Mouse (Mus musculus) forebrain, postnatal 0 days (tissue): ENCODE measurements at regions not wholly inside any gene's neighbourhood (a gene's known extent, or its start where the extent isn't known, plus 50 kb on each side); places are given as distances from the start of the nearest gene placed in this dataset.

Experiments
- ATAC-seq: fragments of 200-750 bp; cut with Nextera tagmentation; 2 replicates; pipeline ENCODE4 v1.8.0; 2017; ENCODE audit warnings: mild to moderate bottlenecking, moderate library complexity
- DNase-seq: peaks from one replicate; pipeline ENCODE4 v3.0.0-alpha.2; 2015
- H3K27ac ChIP-seq: fragments of 300-500 bp; sonication (generic); 2 replicates; pipeline ENCODE4 v1.5.1; 2014; ENCODE audit warnings: low read depth, mild to moderate bottlenecking, antibody characterized with exemption, low read length, moderate library complexity, mixed read lengths
- H3K27me3 ChIP-seq: fragments of 300-500 bp; sonication (generic); 2 replicates; pipeline ENCODE4 v1.6.1; 2014; ENCODE audit warnings: mild to moderate bottlenecking, low read length, mixed read lengths; ENCODE audit not compliant: insufficient read depth
- H3K36me3 ChIP-seq: fragments of 300-500 bp; sonication (generic); 2 replicates; pipeline ENCODE4 v1.6.1; 2014; ENCODE audit warnings: mild to moderate bottlenecking, moderate library complexity; ENCODE audit not compliant: insufficient read depth
- H3K4me1 ChIP-seq: fragments of 300-500 bp; sonication (generic); 2 replicates; pipeline ENCODE4 v1.6.1; 2014; ENCODE audit warnings: antibody characterized with exemption; ENCODE audit not compliant: insufficient read depth
- H3K4me2 ChIP-seq: fragments of 300-500 bp; sonication (generic); 2 replicates; pipeline ENCODE4 v1.6.1; 2014; ENCODE audit warnings: low read depth, mild to moderate bottlenecking, moderate library complexity
- H3K4me3 ChIP-seq: fragments of 300-500 bp; sonication (generic); 2 replicates; pipeline ENCODE4 v1.5.1; 2014; ENCODE audit warnings: low read depth, low read length, mixed read lengths
- H3K9ac ChIP-seq: fragments of 300-500 bp; sonication (generic); 2 replicates; pipeline ENCODE4 v1.6.1; 2014; ENCODE audit warnings: mild to moderate bottlenecking
- H3K9me3 ChIP-seq: fragments of 300-500 bp; sonication (generic); 2 replicates; pipeline ENCODE4 v1.6.1; 2016; ENCODE audit warnings: low read length
- CTCF ChIP-seq: sonication (generic); IDR thresholded peaks from 2 replicates; pipeline ENCODE4 v1.5.1; 2016; ENCODE audit warnings: antibody characterized with exemption, control low read depth, low read depth
- WGBS: fragments of 180-500 bp; shearing (Covaris S2); extraction: QIAGEN DNeasy Blood & Tissue Kit; methylation state at CpG from one replicate; pipeline ENCODE4 v1.1.7; 2014; 5-methylcytosine and 5-hydroxymethylcytosine counted together

DNA sequence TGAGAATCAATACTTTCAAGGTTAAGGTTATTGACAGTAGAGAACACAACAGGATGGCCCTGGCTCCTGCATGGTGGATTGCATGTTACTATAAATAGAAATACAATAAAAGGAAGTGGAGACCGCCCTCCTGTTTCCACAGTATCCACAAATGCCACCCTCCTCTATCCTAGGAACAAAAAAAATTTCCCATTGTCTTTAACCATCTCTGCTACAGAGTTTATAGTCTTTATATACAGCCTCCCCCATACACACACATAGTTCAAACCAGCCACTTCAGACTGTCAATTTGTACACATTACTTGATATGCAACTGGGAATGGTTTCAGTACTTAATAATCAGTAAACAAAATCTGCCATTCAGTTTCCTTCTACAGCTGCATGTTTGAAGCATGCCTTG, 960.7 kb downstream of the Cdh8 start:
- no peaks in the 10 kb centered on the region for H3K4me1 ChIP-seq
- no peaks in the 10 kb centered on the region for H3K27me3 ChIP-seq
- H3K27ac ChIP-seq: no peak overlapping the region
- no peak overlapping the region for H3K4me3 ChIP-seq
- ATAC-seq (no peak), DNase-seq (no peak)
- no peaks in the 10 kb centered on the region for H3K9me3 ChIP-seq
- H3K9ac ChIP-seq: no peak overlapping the region
- no peaks in the 10 kb centered on the region for H3K36me3 ChIP-seq
- WGBS: 92% methylated on average over 1 of the region's 1 CpGs
- TF ChIP-seq CTCF: no peak
- no peak overlapping the region for H3K4me2 ChIP-seq
